Mouse (Mus musculus): ENCODE measurements around the gene Rab35. TPM values are rescaled to one million over a fixed set of nuclear protein-coding genes. Genes with fewer than 3 reads are reported as not detected.

Rab35 gene
- polyA plus RNA-seq, 1 experiment from 2014 or later, result 18.0 TPM

DNA sequence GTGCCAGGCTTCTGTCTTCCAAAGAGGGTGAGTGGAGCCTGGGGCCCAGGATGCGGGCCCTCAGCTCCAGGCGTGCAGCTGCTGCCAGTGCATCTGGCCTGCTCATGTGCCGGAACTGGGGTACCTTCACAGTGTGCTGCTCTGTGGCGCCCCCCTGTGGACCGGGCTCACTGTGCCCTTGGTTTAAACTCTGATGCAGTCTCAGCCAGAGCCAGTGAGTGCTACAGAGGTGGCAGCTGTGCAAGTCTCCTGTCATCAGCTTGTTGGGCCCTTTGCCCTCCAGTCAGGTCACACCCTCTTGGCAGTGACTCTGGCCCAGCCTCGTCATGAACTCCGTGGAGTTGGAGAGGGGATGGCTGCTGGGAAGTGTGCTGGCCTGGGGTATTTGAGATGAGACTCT is 16.8 kb upstream of the Rab35 start:
- ATAC-seq, result no peak
- 82% methylated on average over 7 of the region's 7 CpGs for WGBS

DNA sequence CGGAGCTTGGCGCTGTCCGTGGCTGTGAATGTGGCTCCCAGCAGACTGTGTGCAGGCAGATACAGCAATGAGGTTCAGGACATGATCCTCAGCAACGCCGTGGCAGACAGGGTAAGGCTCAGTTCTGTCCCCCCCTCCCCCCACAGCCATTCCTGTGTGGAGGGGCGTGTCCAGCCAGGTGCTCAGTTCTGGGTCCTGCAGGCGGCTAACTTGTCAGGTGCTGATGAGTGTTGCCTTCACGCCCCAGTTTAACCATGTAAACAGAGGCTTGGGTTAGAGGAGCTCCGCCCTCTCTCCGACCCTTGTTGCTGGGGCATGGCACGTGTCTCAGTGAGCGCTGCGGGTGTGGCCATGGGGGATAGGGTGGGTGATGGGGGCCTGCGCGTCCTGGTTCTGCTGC is 12.0 kb upstream of the Rab35 start:
- 95% methylated on average over 15 of the region's 15 CpGs for WGBS
- Histone ChIP-seq H3K27ac (ENCODE audit: low read length) (no peak overlapping the region), H3K27me3 (replicated peaks; ENCODE audit: control insufficient read depth, insufficient read depth, low read length) (no peaks in the 10 kb centered on the region), H3K9me3 (ENCODE audit: control insufficient read depth, low read length) (no peaks in the 10 kb centered on the region), H3K36me3 (ENCODE audit: control insufficient read depth, insufficient read depth) (peaks cover 44% of the 10 kb centered on the region), H3K4me2 (ENCODE audit: low read length) (no peak overlapping the region), H3K4me3 (replicated peaks; ENCODE audit: low read length) (no peak overlapping the region), H3K4me1 (replicated peaks; ENCODE audit: control insufficient read depth, insufficient read depth, low read length) (no peaks in the 10 kb centered on the region), H3K9ac (replicated peaks; ENCODE audit: low read depth, low read length) (no peak overlapping the region)
- ATAC-seq, result no peak

More for the DNA sequence above, 16.8 kb upstream of the Rab35 start:
- no peak overlapping the region for H3K27ac ChIP-seq (ENCODE audit: low read length)
- no peak overlapping the region for H3K4me2 ChIP-seq (ENCODE audit: low read length)
- H3K36me3 ChIP-seq (ENCODE audit: control insufficient read depth, insufficient read depth), result peaks cover 68% of the 10 kb centered on the region
- no peak overlapping the region for H3K4me3 ChIP-seq (replicated peaks; ENCODE audit: low read length)
- H3K4me1 ChIP-seq (replicated peaks; ENCODE audit: control insufficient read depth, insufficient read depth, low read length), result no peaks in the 10 kb centered on the region
- no peak overlapping the region for H3K9ac ChIP-seq (replicated peaks; ENCODE audit: low read depth, low read length)
- no peaks in the 10 kb centered on the region for H3K9me3 ChIP-seq (ENCODE audit: control insufficient read depth, low read length)
- H3K27me3 ChIP-seq (replicated peaks; ENCODE audit: control insufficient read depth, insufficient read depth, low read length), result no peaks in the 10 kb centered on the region

GRCm38 (mm10) chr5:115622686-115623085 is 9.0 kb upstream of the Rab35 start:
- Histone ChIP-seq H3K4me1 (replicated peaks; ENCODE audit: control insufficient read depth, insufficient read depth, low read length) (no peaks in the 10 kb centered on the region), H3K27me3 (replicated peaks; ENCODE audit: control insufficient read depth, insufficient read depth, low read length) (no peaks in the 10 kb centered on the region), H3K27ac (ENCODE audit: low read length) (no peak overlapping the region), H3K4me2 (ENCODE audit: low read length) (no peak overlapping the region), H3K4me3 (replicated peaks; ENCODE audit: low read length) (no peak overlapping the region), H3K9ac (replicated peaks; ENCODE audit: low read depth, low read length) (no peak overlapping the region), H3K36me3 (ENCODE audit: control insufficient read depth, insufficient read depth) (peaks cover 21% of the 10 kb centered on the region), H3K9me3 (ENCODE audit: control insufficient read depth, low read length) (no peaks in the 10 kb centered on the region)
- 86% methylated on average over 7 of the region's 7 CpGs for WGBS
- no peak for ATAC-seq

- H3K27ac ChIP-seq (ENCODE audit: low read length), result no peak overlapping the region
- H3K9ac ChIP-seq (replicated peaks; ENCODE audit: low read depth, low read length), result no peak overlapping the region
- 74% methylated on average over 9 of the region's 9 CpGs for WGBS
- H3K4me2 ChIP-seq (ENCODE audit: low read length), result no peak overlapping the region
- no peaks in the 10 kb centered on the region for H3K9me3 ChIP-seq (ENCODE audit: control insufficient read depth, low read length)
- H3K36me3 ChIP-seq (ENCODE audit: control insufficient read depth, insufficient read depth), result peaks cover 16% of the 10 kb centered on the region
- ATAC-seq, result no peak
- H3K27me3 ChIP-seq (replicated peaks; ENCODE audit: control insufficient read depth, insufficient read depth, low read length), result no peaks in the 10 kb centered on the region
- no peak overlapping the region for H3K4me3 ChIP-seq (replicated peaks; ENCODE audit: low read length)
- H3K4me1 ChIP-seq (replicated peaks; ENCODE audit: control insufficient read depth, insufficient read depth, low read length), result no peaks in the 10 kb centered on the region
These were observed 7.8 kb upstream of the Rab35 start for GRCm38 (mm10) chr5:115623694-115624440.

- peaks cover 7% of the 10 kb centered on the region for H3K4me1 ChIP-seq (replicated peaks; ENCODE audit: control insufficient read depth, insufficient read depth, low read length)
- no peak overlapping the region for H3K27ac ChIP-seq (ENCODE audit: low read length)
These were observed 5.3 kb upstream of the Rab35 start for GRCm38 (mm10) chr5:115626237-115626886.

GRCm38 (mm10) chr5:115628083-115628482 is 3.6 kb upstream of the Rab35 start:
- H3K27me3 ChIP-seq (replicated peaks; ENCODE audit: control insufficient read depth, insufficient read depth, low read length), result no peaks in the 10 kb centered on the region
- no peak overlapping the region for H3K4me2 ChIP-seq (ENCODE audit: low read length)
- H3K9me3 ChIP-seq (ENCODE audit: control insufficient read depth, low read length), result no peaks in the 10 kb centered on the region
- no peaks in the 10 kb centered on the region for H3K36me3 ChIP-seq (ENCODE audit: control insufficient read depth, insufficient read depth)
- no peak overlapping the region for H3K4me3 ChIP-seq (replicated peaks; ENCODE audit: low read length)
- H3K27ac ChIP-seq (ENCODE audit: low read length), result no peak overlapping the region
- H3K4me1 ChIP-seq (replicated peaks; ENCODE audit: control insufficient read depth, insufficient read depth, low read length), result peaks cover 15% of the 10 kb centered on the region
- ATAC-seq, result no peak
- H3K9ac ChIP-seq (replicated peaks; ENCODE audit: low read depth, low read length), result no peak overlapping the region
- 75% methylated on average over 8 of the region's 8 CpGs for WGBS

More at GRCm38 (mm10) chr5:115626237-115626886, 5.3 kb upstream of the Rab35 start:
- H3K36me3 ChIP-seq (ENCODE audit: control insufficient read depth, insufficient read depth), result peaks cover 2% of the 10 kb centered on the region; the same call in 1 of the 2 replicates
- H3K27me3 ChIP-seq (replicated peaks; ENCODE audit: control insufficient read depth, insufficient read depth, low read length), result no peaks in the 10 kb centered on the region
- 88% methylated on average over 10 of the region's 10 CpGs for WGBS
- H3K4me2 ChIP-seq (ENCODE audit: low read length), result no peak overlapping the region
- H3K9ac ChIP-seq (replicated peaks; ENCODE audit: low read depth, low read length), result no peak overlapping the region
- no peak overlapping the region for H3K4me3 ChIP-seq (replicated peaks; ENCODE audit: low read length)
- no peaks in the 10 kb centered on the region for H3K9me3 ChIP-seq (ENCODE audit: control insufficient read depth, low read length)
- no peak for ATAC-seq

DNA sequence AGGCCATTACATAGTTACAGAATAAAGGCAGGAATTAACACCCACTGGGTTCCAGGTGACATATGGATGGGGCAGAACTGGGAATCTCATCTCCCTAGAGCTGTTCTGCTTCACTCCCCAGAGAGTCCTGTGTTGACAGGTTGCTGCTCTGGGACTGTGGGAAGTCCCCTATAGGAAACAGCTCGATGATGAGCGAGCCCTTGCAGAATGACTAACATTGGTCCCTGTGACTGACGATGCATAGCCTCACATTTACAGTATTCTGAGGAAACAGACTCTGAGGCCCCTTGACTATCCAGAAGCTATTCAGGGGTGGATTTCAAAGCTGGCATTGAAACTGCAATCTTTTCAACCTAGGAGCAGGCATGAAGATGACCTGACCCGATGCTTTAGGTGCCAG is 2.0 kb upstream of the Rab35 start:
- H3K9me3 ChIP-seq (ENCODE audit: control insufficient read depth, low read length), result no peaks in the 10 kb centered on the region
- peaks cover 29% of the 10 kb centered on the region for H3K4me1 ChIP-seq (replicated peaks; ENCODE audit: control insufficient read depth, insufficient read depth, low read length)
- no peak for ATAC-seq
- H3K27ac ChIP-seq (ENCODE audit: low read length), result no peak overlapping the region
- H3K4me2 ChIP-seq (ENCODE audit: low read length), result no peak overlapping the region
- H3K36me3 ChIP-seq (ENCODE audit: control insufficient read depth, insufficient read depth), result no peaks in the 10 kb centered on the region
- H3K27me3 ChIP-seq (replicated peaks; ENCODE audit: control insufficient read depth, insufficient read depth, low read length), result no peaks in the 10 kb centered on the region
- WGBS, result 90% methylated on average over 4 of the region's 4 CpGs
- no peak overlapping the region for H3K9ac ChIP-seq (replicated peaks; ENCODE audit: low read depth, low read length)
- H3K4me3 ChIP-seq (replicated peaks; ENCODE audit: low read length), result no peak overlapping the region

- H3K4me3 ChIP-seq (replicated peaks; ENCODE audit: low read length), result no peak overlapping the region
- WGBS, result 40% methylated on average over 5 of the region's 5 CpGs
These were observed 1.4 kb upstream of the Rab35 start for GRCm38 (mm10) chr5:115630291-115630690.

DNA sequence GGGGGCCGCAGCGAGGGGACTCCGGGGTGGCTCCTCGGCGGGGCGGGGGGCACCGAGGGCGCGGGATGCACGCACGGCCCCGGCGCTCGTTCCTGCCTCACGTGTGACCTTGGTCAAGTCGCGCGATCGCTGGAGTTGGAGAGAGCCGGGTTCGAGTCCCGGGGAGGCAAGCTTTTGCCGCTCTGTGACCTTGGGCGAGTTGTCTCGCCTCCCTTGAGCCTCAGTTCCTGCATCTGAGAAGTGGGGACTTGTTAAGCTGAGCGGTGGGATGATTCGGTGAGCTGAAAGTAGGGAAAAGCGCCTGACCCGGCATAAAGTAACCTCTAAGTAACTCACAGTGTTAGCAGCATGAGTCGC is 628 bp downstream of the Rab35 start:
- WGBS, result 2% methylated on average over 27 of the region's 30 CpGs
- peak overlapping the region; percentile 84 for H3K4me3 ChIP-seq (replicated peaks; ENCODE audit: low read length)
- no peaks in the 10 kb centered on the region for H3K36me3 ChIP-seq (ENCODE audit: control insufficient read depth, insufficient read depth)
- no peak for ATAC-seq
- peaks cover 38% of the 10 kb centered on the region for H3K4me1 ChIP-seq (replicated peaks; ENCODE audit: control insufficient read depth, insufficient read depth, low read length)
- no peaks in the 10 kb centered on the region for H3K9me3 ChIP-seq (ENCODE audit: control insufficient read depth, low read length)
- H3K9ac ChIP-seq (replicated peaks; ENCODE audit: low read depth, low read length), result peak overlapping the region; percentile 93
- H3K27ac ChIP-seq (ENCODE audit: low read length), result peak overlapping the region; percentile 85
- peak overlapping the region; percentile 60 for H3K4me2 ChIP-seq (ENCODE audit: low read length)
- no peaks in the 10 kb centered on the region for H3K27me3 ChIP-seq (replicated peaks; ENCODE audit: control insufficient read depth, insufficient read depth, low read length)

More at GRCm38 (mm10) chr5:115630291-115630690, 1.4 kb upstream of the Rab35 start:
- no peak overlapping the region for H3K4me2 ChIP-seq (ENCODE audit: low read length)
- H3K4me1 ChIP-seq (replicated peaks; ENCODE audit: control insufficient read depth, insufficient read depth, low read length), result peaks cover 35% of the 10 kb centered on the region
- H3K9me3 ChIP-seq (ENCODE audit: control insufficient read depth, low read length), result no peaks in the 10 kb centered on the region
- H3K27ac ChIP-seq (ENCODE audit: low read length), result no peak overlapping the region
- no peaks in the 10 kb centered on the region for H3K36me3 ChIP-seq (ENCODE audit: control insufficient read depth, insufficient read depth)
- no peak for ATAC-seq
- H3K9ac ChIP-seq (replicated peaks; ENCODE audit: low read depth, low read length), result no peak overlapping the region
- no peaks in the 10 kb centered on the region for H3K27me3 ChIP-seq (replicated peaks; ENCODE audit: control insufficient read depth, insufficient read depth, low read length)
